Mouse (Mus musculus): ENCODE measurements around the gene Clba1. TPM values are rescaled to one million over a fixed set of nuclear protein-coding genes. Genes with fewer than 3 reads are reported as not detected.

Gene Clba1
- polyA plus RNA-seq, 1 experiment from 2014 or later = 12.5 TPM

- ATAC-seq (replicated peaks; ENCODE audit: low FRiP score) = no peak
- 51% methylated on average over 5 of the region's 5 CpGs for WGBS
- H3K9me3 ChIP-seq (ENCODE audit: control insufficient read depth, low read length) = no peaks in the 10 kb centered on the region
- no peaks in the 10 kb centered on the region for H3K36me3 ChIP-seq (ENCODE audit: control insufficient read depth, insufficient read depth, low read length)
- H3K4me1 ChIP-seq (replicated peaks; ENCODE audit: control insufficient read depth, insufficient read depth, low read length) = peaks cover 2% of the 10 kb centered on the region; the same call in 1 of the 2 replicates
- no peak overlapping the region for H3K4me3 ChIP-seq (ENCODE audit: low read depth, low read length)
- no peak overlapping the region for H3K27ac ChIP-seq (ENCODE audit: low read depth, low read length)
- DNase-seq (ENCODE audit: low spot score) = no peak
- H3K9ac ChIP-seq (ENCODE audit: low read length) = no peak overlapping the region
- no peak overlapping the region for H3K4me2 ChIP-seq (ENCODE audit: low read depth, low read length, severe bottlenecking)
- peaks cover 13% of the 10 kb centered on the region for H3K27me3 ChIP-seq (ENCODE audit: control insufficient read depth, insufficient read depth, low read length)
Observed at GRCm38 (mm10) chr12:112798332-112798681, 10.4 kb upstream of the Clba1 start.

- H3K27ac ChIP-seq (ENCODE audit: low read depth, low read length) = no peak overlapping the region
- H3K4me1 ChIP-seq (replicated peaks; ENCODE audit: control insufficient read depth, insufficient read depth, low read length) = peaks cover 2% of the 10 kb centered on the region; the same call in 1 of the 2 replicates
- H3K27me3 ChIP-seq (ENCODE audit: control insufficient read depth, insufficient read depth, low read length) = peaks cover 13% of the 10 kb centered on the region
- H3K9ac ChIP-seq (ENCODE audit: low read length) = no peak overlapping the region
- H3K36me3 ChIP-seq (ENCODE audit: control insufficient read depth, insufficient read depth, low read length) = no peaks in the 10 kb centered on the region
- H3K9me3 ChIP-seq (ENCODE audit: control insufficient read depth, low read length) = no peaks in the 10 kb centered on the region
- ATAC-seq (replicated peaks; ENCODE audit: low FRiP score) (no peak), DNase-seq (ENCODE audit: low spot score) (no peak)
- no peak overlapping the region for H3K4me2 ChIP-seq (ENCODE audit: low read depth, low read length, severe bottlenecking)
- no peak overlapping the region for H3K4me3 ChIP-seq (ENCODE audit: low read depth, low read length)
- WGBS = 80% methylated on average over 5 of the region's 5 CpGs
Observed at GRCm38 (mm10) chr12:112798716-112799115, 10.0 kb upstream of the Clba1 start.

GRCm38 (mm10) chr12:112799237-112799970, 9.3 kb upstream of the Clba1 start:
- ATAC-seq (replicated peaks; ENCODE audit: low FRiP score) = no peak
- no peak overlapping the region for H3K4me3 ChIP-seq (ENCODE audit: low read depth, low read length)
- peaks cover 13% of the 10 kb centered on the region for H3K27me3 ChIP-seq (ENCODE audit: control insufficient read depth, insufficient read depth, low read length)
- H3K27ac ChIP-seq (ENCODE audit: low read depth, low read length) = no peak overlapping the region
- no peaks in the 10 kb centered on the region for H3K36me3 ChIP-seq (ENCODE audit: control insufficient read depth, insufficient read depth, low read length)
- no peaks in the 10 kb centered on the region for H3K9me3 ChIP-seq (ENCODE audit: control insufficient read depth, low read length)
- WGBS = 82% methylated on average over 10 of the region's 10 CpGs
- no peak overlapping the region for H3K4me2 ChIP-seq (ENCODE audit: low read depth, low read length, severe bottlenecking)
- no peak overlapping the region for H3K9ac ChIP-seq (ENCODE audit: low read length)
- no peak for DNase-seq (ENCODE audit: low spot score)
- peaks cover 2% of the 10 kb centered on the region; the same call in 1 of the 2 replicates for H3K4me1 ChIP-seq (replicated peaks; ENCODE audit: control insufficient read depth, insufficient read depth, low read length)

- Histone ChIP-seq H3K27me3 (ENCODE audit: control insufficient read depth, insufficient read depth, low read length) (peaks cover 13% of the 10 kb centered on the region), H3K4me1 (replicated peaks; ENCODE audit: control insufficient read depth, insufficient read depth, low read length) (peaks cover 2% of the 10 kb centered on the region; the same call in 1 of the 2 replicates), H3K4me2 (ENCODE audit: low read depth, low read length, severe bottlenecking) (no peak overlapping the region), H3K36me3 (ENCODE audit: control insufficient read depth, insufficient read depth, low read length) (no peaks in the 10 kb centered on the region), H3K9ac (ENCODE audit: low read length) (no peak overlapping the region), H3K9me3 (ENCODE audit: control insufficient read depth, low read length) (no peaks in the 10 kb centered on the region), H3K27ac (ENCODE audit: low read depth, low read length) (no peak overlapping the region), H3K4me3 (ENCODE audit: low read depth, low read length) (no peak overlapping the region)
- ATAC-seq (replicated peaks; ENCODE audit: low FRiP score) = peak; percentile 65
- DNase-seq (ENCODE audit: low spot score) = peak; percentile 84
- WGBS = 10% methylated on average over 4 of the region's 4 CpGs
Observed at GRCm38 (mm10) chr12:112800476-112800875, 8.3 kb upstream of the Clba1 start.

- no peaks in the 10 kb centered on the region for H3K9me3 ChIP-seq (ENCODE audit: control insufficient read depth, low read length)
- peaks cover 13% of the 10 kb centered on the region for H3K27me3 ChIP-seq (ENCODE audit: control insufficient read depth, insufficient read depth, low read length)
- no peak within 1 kb of the TSS for H3K27ac ChIP-seq (ENCODE audit: low read depth, low read length)
- peaks cover 2% of the 10 kb centered on the region; the same call in 1 of the 2 replicates for H3K4me1 ChIP-seq (replicated peaks; ENCODE audit: control insufficient read depth, insufficient read depth, low read length)
- H3K4me3 ChIP-seq (ENCODE audit: low read depth, low read length) = peak within 1 kb of the TSS; percentile 53
- ATAC-seq (replicated peaks; ENCODE audit: low FRiP score) = peak; percentile 84
- peak; percentile 88 for DNase-seq (ENCODE audit: low spot score)
- H3K9ac ChIP-seq (ENCODE audit: low read length) = peak within 1 kb of the TSS; percentile 60
- no peaks in the 10 kb centered on the region for H3K36me3 ChIP-seq (ENCODE audit: control insufficient read depth, insufficient read depth, low read length)
- WGBS = 5% methylated on average over 68 of the region's 69 CpGs
- peak within 1 kb of the TSS; percentile 100 for H3K4me2 ChIP-seq (ENCODE audit: low read depth, low read length, severe bottlenecking)
Observed at GRCm38 (mm10) chr12:112801864-112802846, 6.6 kb upstream of the Clba1 start, which contains the start of gene Ahnak2. TSS of gene Ahnak2 (minus strand) at chr12:112802657.

- Histone ChIP-seq H3K9me3 (ENCODE audit: control insufficient read depth, low read length) (no peaks in the 10 kb centered on the region), H3K9ac (ENCODE audit: low read length) (no peak overlapping the region), H3K4me1 (replicated peaks; ENCODE audit: control insufficient read depth, insufficient read depth, low read length) (peaks cover 2% of the 10 kb centered on the region; the same call in 1 of the 2 replicates), H3K4me2 (ENCODE audit: low read depth, low read length, severe bottlenecking) (no peak overlapping the region), H3K27me3 (ENCODE audit: control insufficient read depth, insufficient read depth, low read length) (peaks cover 13% of the 10 kb centered on the region), H3K36me3 (ENCODE audit: control insufficient read depth, insufficient read depth, low read length) (no peaks in the 10 kb centered on the region), H3K27ac (ENCODE audit: low read depth, low read length) (no peak overlapping the region), H3K4me3 (ENCODE audit: low read depth, low read length) (no peak overlapping the region)
- WGBS = 29% methylated on average over 2 of the region's 3 CpGs
- DNase-seq (ENCODE audit: low spot score) (no peak), ATAC-seq (replicated peaks; ENCODE audit: low FRiP score) (no peak)
Observed at GRCm38 (mm10) chr12:112802917-112803316, 5.8 kb upstream of the Clba1 start.

- Histone ChIP-seq H3K27ac (ENCODE audit: low read depth, low read length) (no peak overlapping the region), H3K4me1 (replicated peaks; ENCODE audit: control insufficient read depth, insufficient read depth, low read length) (peaks cover 6% of the 10 kb centered on the region; the same call in 1 of the 2 replicates), H3K4me2 (ENCODE audit: low read depth, low read length, severe bottlenecking) (no peak overlapping the region), H3K9ac (ENCODE audit: low read length) (no peak overlapping the region), H3K4me3 (ENCODE audit: low read depth, low read length) (no peak overlapping the region), H3K27me3 (ENCODE audit: control insufficient read depth, insufficient read depth, low read length) (peaks cover 13% of the 10 kb centered on the region), H3K36me3 (ENCODE audit: control insufficient read depth, insufficient read depth, low read length) (no peaks in the 10 kb centered on the region), H3K9me3 (ENCODE audit: control insufficient read depth, low read length) (no peaks in the 10 kb centered on the region)
- 63% methylated on average over 13 of the region's 13 CpGs for WGBS
- DNase-seq (ENCODE audit: low spot score) = no peak
- no peak for ATAC-seq (replicated peaks; ENCODE audit: low FRiP score)
Observed at GRCm38 (mm10) chr12:112804046-112804445, 4.7 kb upstream of the Clba1 start.

GRCm38 (mm10) chr12:112806044-112806443, 2.7 kb upstream of the Clba1 start:
- H3K27me3 ChIP-seq (ENCODE audit: control insufficient read depth, insufficient read depth, low read length) = peaks cover 7% of the 10 kb centered on the region
- H3K9me3 ChIP-seq (ENCODE audit: control insufficient read depth, low read length) = no peaks in the 10 kb centered on the region
- no peak for DNase-seq (ENCODE audit: low spot score)
- no peak overlapping the region for H3K27ac ChIP-seq (ENCODE audit: low read depth, low read length)
- no peak overlapping the region for H3K9ac ChIP-seq (ENCODE audit: low read length)
- 79% methylated on average over 6 of the region's 6 CpGs for WGBS
- ATAC-seq (replicated peaks; ENCODE audit: low FRiP score) = no peak
- peaks cover 12% of the 10 kb centered on the region for H3K4me1 ChIP-seq (replicated peaks; ENCODE audit: control insufficient read depth, insufficient read depth, low read length)
- no peak overlapping the region for H3K4me3 ChIP-seq (ENCODE audit: low read depth, low read length)
- no peak overlapping the region for H3K4me2 ChIP-seq (ENCODE audit: low read depth, low read length, severe bottlenecking)
- H3K36me3 ChIP-seq (ENCODE audit: control insufficient read depth, insufficient read depth, low read length) = no peaks in the 10 kb centered on the region

Data from forebrain, embryonic 11.5 days (tissue).